Mouse (Mus musculus): Measurements from ENCODE around the gene Rhoa. TPM values are rescaled to one million over a fixed set of nuclear protein-coding genes. Genes with fewer than 3 reads are reported as not detected.
A peak's percentile ranks its signal among the peaks of the same experiment; 100 is the strongest.

Rhoa gene
- polyA plus RNA-seq (2011; ENCODE audit: insufficient read depth, insufficient read length, low read depth, missing spikeins), result 429 and 434 TPM in 2 replicates

DNA sequence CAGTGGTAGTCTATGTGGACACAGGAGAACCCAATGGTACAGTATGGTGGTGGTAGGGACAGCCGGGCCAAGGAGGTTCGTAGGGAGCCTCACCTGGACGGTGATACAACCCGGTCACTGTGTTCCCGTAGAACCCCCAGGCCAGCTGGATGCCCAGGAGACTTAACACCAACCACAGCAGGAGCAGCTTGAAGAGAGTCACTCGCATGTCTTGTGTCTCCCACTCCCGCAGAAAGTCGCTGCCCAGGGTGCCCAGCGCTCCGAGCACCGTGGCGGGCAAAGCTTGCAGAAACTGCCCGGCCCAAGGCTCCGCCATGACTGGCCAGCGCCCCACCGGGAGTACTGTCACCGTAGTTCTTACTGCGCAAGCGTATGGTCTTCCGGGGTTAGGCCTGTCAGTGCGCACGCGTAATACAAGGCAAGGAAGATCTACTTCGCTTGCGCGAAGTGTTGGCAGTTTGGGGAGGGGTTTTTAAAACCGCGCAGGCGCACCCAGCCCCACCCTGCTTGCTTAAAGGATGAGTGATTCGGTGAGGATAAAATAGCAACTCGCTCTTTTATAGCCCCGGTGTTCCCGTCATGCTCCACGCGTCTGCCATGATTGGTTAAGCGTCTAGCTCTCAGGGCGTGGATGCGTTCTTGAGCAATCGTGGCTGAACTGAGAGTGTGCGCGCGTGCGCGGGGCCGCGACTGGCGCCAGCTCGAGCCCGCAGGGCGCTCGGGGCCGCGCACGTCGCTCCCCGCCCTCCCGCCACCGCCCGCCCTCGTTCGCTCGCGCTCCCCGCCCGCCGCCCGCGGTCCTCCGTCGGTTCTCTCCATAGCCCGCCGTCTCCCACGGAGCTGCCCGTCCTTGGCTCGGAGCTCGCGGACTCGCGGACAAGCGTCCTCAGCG is at the start of gene Rhoa, which contains the start of gene Tcta:
Gene Rhoa (plus strand): TSS at position 501 of the 892 bp plus-strand sequence.
Gene Tcta (minus strand): TSS at position 532 of the 892 bp plus-strand sequence.
- TF ChIP-seq POLR2A (IDR thresholded peaks at IDR 0.05; ENCODE audit: insufficient read depth, low read length), result peak; percentile 75
- no peak for TF ChIP-seq EP300 (IDR thresholded peaks at IDR 0.05; ENCODE audit: insufficient read depth, low read depth, low read length)
- TF ChIP-seq CTCF (IDR thresholded peaks at IDR 0.05; ENCODE audit: low read depth, low read length), result no peak
- H3K4me3 ChIP-seq (ENCODE audit: low read depth, low read length), result peak within 1 kb of the TSS; percentile 97
- H3K9me3 ChIP-seq (replicated peaks; ENCODE audit: control insufficient read depth, insufficient read depth, low read length, poor library complexity, severe bottlenecking), result no peaks in the 10 kb centered on the region
- no peaks in the 10 kb centered on the region for H3K4me1 ChIP-seq (ENCODE audit: control insufficient read depth, insufficient read depth, low read length)
- H3K36me3 ChIP-seq (ENCODE audit: control insufficient read depth, insufficient read depth, low read length, poor library complexity, severe bottlenecking), result peaks cover 4% of the 10 kb centered on the region
- H3K27me3 ChIP-seq (ENCODE audit: control insufficient read depth, insufficient read depth, low read length, poor library complexity, severe bottlenecking), result no peaks in the 10 kb centered on the region
- peak within 1 kb of the TSS; percentile 91 for H3K9ac ChIP-seq (ENCODE audit: low read depth, poor library complexity, severe bottlenecking)
- peak within 1 kb of the TSS; percentile 86 for H3K27ac ChIP-seq (ENCODE audit: insufficient read depth, low read length)

DNA sequence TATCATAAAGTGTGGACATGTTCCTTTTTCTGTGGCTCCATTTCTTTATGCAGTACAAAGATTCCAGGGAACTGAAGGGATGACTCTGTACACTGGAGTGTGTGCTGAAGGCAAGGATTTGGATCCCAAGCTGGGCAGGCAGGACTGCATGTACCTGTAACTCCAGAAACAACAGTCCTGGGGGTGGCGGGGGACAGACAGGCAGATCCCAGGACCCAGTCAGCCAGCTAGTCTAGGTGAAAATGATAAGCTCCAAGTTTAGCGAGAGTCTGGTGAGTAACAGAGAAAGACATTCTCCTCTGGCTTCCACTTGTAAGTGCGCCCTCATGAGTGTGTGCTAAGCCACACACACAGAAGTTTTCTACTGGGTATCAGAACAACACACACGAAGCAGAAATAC is 45.4 kb upstream of the Rhoa start:
- Histone ChIP-seq H3K9me3 (replicated peaks; ENCODE audit: control insufficient read depth, insufficient read depth, low read length, poor library complexity, severe bottlenecking) (no peaks in the 10 kb centered on the region), H3K36me3 (ENCODE audit: control insufficient read depth, insufficient read depth, low read length, poor library complexity, severe bottlenecking) (peaks cover 11% of the 10 kb centered on the region), H3K27ac (ENCODE audit: insufficient read depth, low read length) (no peak overlapping the region), H3K9ac (ENCODE audit: low read depth, poor library complexity, severe bottlenecking) (no peak overlapping the region), H3K27me3 (ENCODE audit: control insufficient read depth, insufficient read depth, low read length, poor library complexity, severe bottlenecking) (no peaks in the 10 kb centered on the region), H3K4me3 (ENCODE audit: low read depth, low read length) (no peak overlapping the region), H3K4me1 (ENCODE audit: control insufficient read depth, insufficient read depth, low read length) (peaks cover 6% of the 10 kb centered on the region)
- TF ChIP-seq POLR2A (IDR thresholded peaks at IDR 0.05; ENCODE audit: insufficient read depth, low read length) (no peak), EP300 (IDR thresholded peaks at IDR 0.05; ENCODE audit: insufficient read depth, low read depth, low read length) (no peak)

DNA sequence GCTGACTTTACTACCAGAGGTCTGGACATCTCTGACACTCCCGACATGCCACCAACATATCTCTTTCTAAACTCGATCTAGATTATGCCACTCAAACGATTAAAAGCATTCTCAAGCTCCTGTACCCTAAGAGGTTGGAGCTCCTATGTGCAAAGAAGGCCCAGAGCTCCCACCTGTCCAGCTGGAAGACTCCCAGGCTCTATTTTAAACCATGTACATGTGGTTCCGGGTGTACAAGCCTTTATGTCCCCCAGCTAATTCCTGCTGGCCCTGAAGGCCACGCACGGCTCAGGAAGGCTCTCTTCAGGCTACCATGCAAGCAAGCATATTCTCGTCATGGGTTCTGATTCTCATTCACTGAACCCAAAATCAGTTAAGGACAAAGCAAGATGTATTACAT is 44.1 kb upstream of the Rhoa start:
- no peaks in the 10 kb centered on the region for H3K27me3 ChIP-seq (ENCODE audit: control insufficient read depth, insufficient read depth, low read length, poor library complexity, severe bottlenecking)
- peak overlapping the region; percentile 91 for H3K9ac ChIP-seq (ENCODE audit: low read depth, poor library complexity, severe bottlenecking)
- H3K27ac ChIP-seq (ENCODE audit: insufficient read depth, low read length), result 0 out of 2 replicates have a peak overlapping the region, but pooled peaks have one; percentile 6
- H3K36me3 ChIP-seq (ENCODE audit: control insufficient read depth, insufficient read depth, low read length, poor library complexity, severe bottlenecking), result 0 out of 2 replicates have a peak, but pooled peaks cover 5% of the 10 kb centered on the region
- peaks cover 6% of the 10 kb centered on the region for H3K4me1 ChIP-seq (ENCODE audit: control insufficient read depth, insufficient read depth, low read length)
- TF ChIP-seq POLR2A (IDR thresholded peaks at IDR 0.05; ENCODE audit: insufficient read depth, low read length) (no peak), EP300 (IDR thresholded peaks at IDR 0.05; ENCODE audit: insufficient read depth, low read depth, low read length) (no peak), CTCF (IDR thresholded peaks at IDR 0.05; ENCODE audit: low read depth, low read length) (no peak)
- peak overlapping the region; percentile 57 for H3K4me3 ChIP-seq (ENCODE audit: low read depth, low read length)
- H3K9me3 ChIP-seq (replicated peaks; ENCODE audit: control insufficient read depth, insufficient read depth, low read length, poor library complexity, severe bottlenecking), result no peaks in the 10 kb centered on the region

DNA sequence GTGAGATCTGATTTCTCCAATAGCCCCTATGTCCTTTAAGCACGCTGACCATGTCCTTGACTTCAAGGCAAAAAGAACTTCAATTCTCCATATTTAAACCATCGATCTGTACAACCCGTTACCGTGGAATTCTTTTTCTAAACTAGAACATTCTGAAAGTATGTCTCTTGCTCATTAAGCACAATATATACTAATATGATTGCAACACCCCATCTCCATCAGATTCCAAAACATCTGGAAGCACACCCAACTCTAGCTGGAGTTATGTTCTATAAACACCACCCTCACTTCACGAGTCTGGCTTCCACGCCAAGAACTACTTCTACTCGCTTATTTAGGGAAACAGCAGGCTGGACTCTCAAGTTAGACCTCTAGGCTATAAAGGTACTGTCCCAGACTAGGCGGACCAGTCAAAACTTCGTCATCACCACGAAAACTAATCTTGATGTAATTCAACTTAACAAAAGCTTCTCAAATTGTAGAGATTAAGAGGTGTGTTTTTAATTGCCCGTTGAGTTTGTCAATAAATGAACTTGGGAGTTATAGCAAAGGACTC is 43.4 kb upstream of the Rhoa start:
- Histone ChIP-seq H3K36me3 (ENCODE audit: control insufficient read depth, insufficient read depth, low read length, poor library complexity, severe bottlenecking) (no peaks in the 10 kb centered on the region), H3K27ac (ENCODE audit: insufficient read depth, low read length) (0 out of 2 replicates have a peak overlapping the region, but pooled peaks have one; percentile 71), H3K4me3 (ENCODE audit: low read depth, low read length) (peak overlapping the region; percentile 73), H3K9ac (ENCODE audit: low read depth, poor library complexity, severe bottlenecking) (peak overlapping the region; percentile 91), H3K9me3 (replicated peaks; ENCODE audit: control insufficient read depth, insufficient read depth, low read length, poor library complexity, severe bottlenecking) (no peaks in the 10 kb centered on the region), H3K27me3 (ENCODE audit: control insufficient read depth, insufficient read depth, low read length, poor library complexity, severe bottlenecking) (no peaks in the 10 kb centered on the region), H3K4me1 (ENCODE audit: control insufficient read depth, insufficient read depth, low read length) (peaks cover 6% of the 10 kb centered on the region)
- TF ChIP-seq CTCF (IDR thresholded peaks at IDR 0.05; ENCODE audit: low read depth, low read length) (no peak), EP300 (IDR thresholded peaks at IDR 0.05; ENCODE audit: insufficient read depth, low read depth, low read length) (no peak), POLR2A (IDR thresholded peaks at IDR 0.05; ENCODE audit: insufficient read depth, low read length) (no peak)

DNA sequence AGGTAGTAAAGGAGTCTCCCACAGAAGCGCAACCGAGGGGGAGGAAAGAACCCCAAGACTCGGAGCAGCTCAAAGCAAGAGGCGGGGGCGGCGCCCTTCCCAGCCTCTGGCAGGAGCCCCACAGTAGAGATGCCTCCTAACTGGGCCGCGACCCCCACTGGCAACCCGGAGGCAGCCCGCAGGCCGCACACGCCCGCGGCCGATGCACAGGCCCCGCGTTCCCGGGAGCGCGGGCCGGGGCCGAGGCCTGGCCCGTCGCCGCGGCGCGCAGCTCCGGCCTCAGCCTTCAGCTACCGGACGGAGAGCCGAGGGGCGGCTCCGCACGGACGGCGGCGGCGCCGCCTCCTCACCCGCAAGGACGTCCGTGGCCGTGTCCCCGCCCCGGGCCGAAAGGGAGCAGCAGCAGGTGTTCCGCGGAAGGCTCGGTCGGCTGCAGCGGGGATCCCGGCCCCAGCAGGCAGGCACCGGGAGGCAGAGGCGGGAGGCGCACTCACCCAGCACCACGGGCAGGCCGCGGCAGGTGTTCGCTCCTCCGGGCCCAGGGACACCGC is 42.7 kb upstream of the Rhoa start:
- Histone ChIP-seq H3K9ac (ENCODE audit: low read depth, poor library complexity, severe bottlenecking) (peak overlapping the region; percentile 91), H3K4me3 (ENCODE audit: low read depth, low read length) (peak overlapping the region; percentile 73), H3K27ac (ENCODE audit: insufficient read depth, low read length) (peak overlapping the region; percentile 71), H3K4me1 (ENCODE audit: control insufficient read depth, insufficient read depth, low read length) (peaks cover 6% of the 10 kb centered on the region), H3K36me3 (ENCODE audit: control insufficient read depth, insufficient read depth, low read length, poor library complexity, severe bottlenecking) (no peaks in the 10 kb centered on the region), H3K27me3 (ENCODE audit: control insufficient read depth, insufficient read depth, low read length, poor library complexity, severe bottlenecking) (no peaks in the 10 kb centered on the region), H3K9me3 (replicated peaks; ENCODE audit: control insufficient read depth, insufficient read depth, low read length, poor library complexity, severe bottlenecking) (no peaks in the 10 kb centered on the region)
- TF ChIP-seq POLR2A (IDR thresholded peaks at IDR 0.05; ENCODE audit: insufficient read depth, low read length), result no peak
- no peak for TF ChIP-seq CTCF (IDR thresholded peaks at IDR 0.05; ENCODE audit: low read depth, low read length)
- no peak for TF ChIP-seq EP300 (IDR thresholded peaks at IDR 0.05; ENCODE audit: insufficient read depth, low read depth, low read length)

Measured in ES-Bruce4 (cell line).